Mouse (Mus musculus): ENCODE measurements at regions not wholly inside any gene's neighbourhood (a gene's known extent, or its start where the extent isn't known, plus 50 kb on each side); places are given as distances from the start of the nearest gene placed in this dataset.
"Not testable (repeated sequence)": the region's sequence is repeated elsewhere in the genome, so short reads cannot be mapped to it uniquely, and the experiment has no call there.

DNA sequence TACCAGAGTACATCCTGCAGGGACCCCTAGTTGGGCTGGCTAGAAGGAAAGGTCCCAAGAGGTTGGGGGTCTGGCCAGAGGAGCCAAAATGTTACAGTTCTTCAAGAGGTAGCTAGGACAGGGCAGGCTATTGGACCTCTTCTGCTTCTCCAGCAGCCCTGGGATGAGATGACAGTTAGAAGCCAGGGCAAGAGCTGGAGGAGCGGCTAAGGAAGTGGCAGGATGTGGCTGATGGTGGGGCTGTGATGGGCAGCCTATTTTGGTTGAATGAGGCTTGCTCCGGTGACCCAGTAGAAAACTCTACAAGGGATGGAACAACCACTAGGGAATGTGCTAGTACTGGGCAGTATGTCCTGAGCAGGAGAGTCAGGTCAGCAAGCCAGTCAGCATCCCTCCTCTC, 82.8 kb downstream of the Ddx11 start:
- DNase-seq = no peak

- DNase-seq = not testable (repeated sequence)
Observed at GRCm38 (mm10) chr17:66207653-66208497, 84.6 kb downstream of the Ddx11 start.

- DNase-seq = not testable (repeated sequence)
Observed at GRCm38 (mm10) chr17:66208803-66209515, 85.6 kb downstream of the Ddx11 start.

GRCm38 (mm10) chr17:66211561-66211960, 88.2 kb downstream of the Ddx11 start:
- DNase-seq = no peak

- DNase-seq = no peak
Observed at GRCm38 (mm10) chr17:66212616-66213015, 89.3 kb downstream of the Ddx11 start.

- no peak for DNase-seq
Observed at GRCm38 (mm10) chr17:66218321-66218720, 95.0 kb downstream of the Ddx11 start.

- DNase-seq = no peak
Observed at GRCm38 (mm10) chr17:66219669-66220435, 96.5 kb downstream of the Ddx11 start.

GRCm38 (mm10) chr17:66221256-66221655, 97.9 kb downstream of the Ddx11 start:
- DNase-seq = peak; percentile 66

DNA sequence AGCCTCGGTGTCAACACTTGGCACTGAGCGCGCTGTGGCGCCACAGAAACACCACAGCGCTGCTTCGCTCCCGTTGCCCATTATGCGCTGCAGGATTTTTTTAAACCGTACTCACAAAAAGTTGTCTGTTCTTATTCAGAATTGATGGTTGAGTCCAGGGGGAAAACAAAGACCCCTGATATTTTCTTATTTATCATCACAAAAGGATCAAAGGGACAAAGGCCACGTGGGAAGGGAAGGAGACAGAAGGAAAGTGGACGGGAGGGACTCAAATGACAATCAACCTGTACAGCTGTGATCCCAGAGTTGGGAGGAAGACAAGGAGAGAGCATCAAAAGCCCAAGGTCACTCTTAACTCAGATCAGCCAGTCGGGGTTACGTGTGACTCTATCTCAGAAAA, 100.4 kb downstream of the Ddx11 start:
- DNase-seq = no peak

DNA sequence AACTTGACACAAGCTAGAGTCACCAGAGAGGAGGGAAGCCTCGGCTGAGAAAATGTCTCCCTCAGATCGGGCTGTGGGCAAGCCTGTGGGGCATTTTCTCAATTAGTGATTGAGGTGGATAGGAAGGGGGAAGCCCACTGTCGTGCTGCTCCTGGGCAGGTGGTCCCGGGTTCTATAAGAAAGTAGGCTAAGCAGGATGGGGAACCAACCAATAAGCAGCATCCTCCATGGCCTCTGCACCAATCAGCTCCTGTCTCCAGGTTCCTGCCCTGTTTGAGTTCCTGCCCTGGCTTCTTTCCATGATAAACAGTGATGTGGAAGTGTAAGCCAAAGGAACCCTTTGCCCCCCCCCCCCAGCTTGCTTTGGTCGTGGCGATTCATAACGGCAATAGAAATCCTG, 100.9 kb downstream of the Ddx11 start:
- no peak for DNase-seq

DNA sequence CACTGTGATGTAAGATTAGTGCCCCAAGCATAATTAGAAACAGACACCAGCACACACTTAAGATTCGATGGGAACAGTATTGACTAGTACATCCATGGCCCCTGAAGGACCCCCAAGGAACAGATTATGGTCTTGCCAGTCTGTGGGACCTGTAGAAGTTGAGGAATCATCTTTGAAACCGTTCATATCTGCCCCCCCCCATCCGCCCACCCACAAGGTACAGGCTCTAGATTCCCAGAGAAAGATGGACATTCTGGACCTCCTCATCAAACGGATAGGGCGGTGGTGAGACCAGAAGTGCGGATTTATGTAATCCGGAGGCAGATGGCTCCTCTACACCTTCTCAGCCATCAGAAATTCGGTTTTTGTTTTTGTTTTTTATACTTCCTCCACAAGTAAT, 109.1 kb downstream of the Ddx11 start:
- no peak for DNase-seq

- no peak for DNase-seq
Observed at GRCm38 (mm10) chr17:66232891-66233421, 109.6 kb downstream of the Ddx11 start.

GRCm38 (mm10) chr17:66233451-66233951, 110.2 kb downstream of the Ddx11 start:
- peak; percentile 16 for DNase-seq

- no peak for DNase-seq
Observed at GRCm38 (mm10) chr17:66234432-66234831, 111.1 kb downstream of the Ddx11 start.

GRCm38 (mm10) chr17:66235096-66235805, 111.9 kb downstream of the Ddx11 start:
- peak; percentile 88 for DNase-seq

DNA sequence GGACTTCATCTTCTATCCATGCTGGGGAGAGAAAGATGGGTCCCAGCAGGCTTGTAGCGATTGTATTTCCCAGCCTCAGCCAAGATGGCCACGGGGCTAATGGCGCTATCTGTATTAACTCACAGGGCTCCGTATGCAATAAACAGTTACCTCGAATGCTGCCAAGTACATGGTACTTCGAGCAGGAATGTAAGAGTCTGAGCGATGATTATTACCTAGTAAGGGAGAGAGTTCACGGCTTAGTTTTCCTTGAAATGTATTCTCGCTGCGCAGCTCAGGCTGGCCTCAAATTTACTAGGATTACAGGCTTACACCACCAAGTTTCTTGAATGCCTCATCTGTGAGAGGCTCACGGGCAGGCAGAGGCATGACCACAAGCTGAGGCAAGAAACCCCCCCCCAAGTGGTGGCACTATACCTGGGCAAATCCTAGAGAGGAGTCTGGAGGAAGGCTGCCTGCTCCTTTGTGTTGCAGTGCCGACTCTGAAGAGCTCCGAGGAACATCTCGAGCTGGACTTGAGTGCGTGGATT, 112.6 kb downstream of the Ddx11 start:
- DNase-seq = no peak

DNA sequence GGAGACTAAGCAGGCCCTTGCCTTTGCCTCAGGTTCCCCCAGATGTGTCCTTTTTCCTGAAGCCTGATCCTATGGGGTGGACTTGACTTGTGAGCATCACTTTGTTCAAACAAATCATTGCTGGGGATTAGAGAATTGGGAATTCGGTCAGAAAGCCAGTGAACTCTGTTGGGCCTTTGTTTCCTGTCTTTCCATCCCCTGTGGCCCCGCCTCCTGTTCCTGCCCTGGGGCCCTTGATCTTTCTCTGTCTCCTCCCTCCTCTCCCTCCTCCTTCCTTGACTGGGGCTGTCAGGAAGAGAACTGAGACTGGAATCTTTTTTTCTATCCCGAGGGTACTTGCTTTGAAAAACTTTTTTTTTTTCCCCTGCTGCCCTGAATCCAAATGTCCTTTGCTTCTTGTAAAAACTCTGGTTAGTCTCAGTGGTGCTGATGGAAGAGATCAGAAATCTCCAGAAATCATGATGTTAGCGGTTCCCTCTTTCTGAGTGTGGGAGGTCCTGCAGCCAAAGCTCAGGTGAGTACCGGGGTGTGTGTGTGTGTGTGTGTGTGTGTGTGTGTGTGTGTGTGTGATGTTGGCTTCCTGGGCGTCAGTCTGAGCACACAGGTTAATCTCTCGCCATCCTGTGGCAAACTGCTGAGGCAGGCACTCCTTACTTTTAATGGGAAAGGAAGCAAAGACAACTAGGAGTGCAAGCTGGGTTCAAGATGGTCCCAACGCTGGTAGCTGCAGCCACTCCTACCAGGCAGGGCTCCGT, 118.7 kb downstream of the Ddx11 start:
- DNase-seq = peak; percentile 14

DNA sequence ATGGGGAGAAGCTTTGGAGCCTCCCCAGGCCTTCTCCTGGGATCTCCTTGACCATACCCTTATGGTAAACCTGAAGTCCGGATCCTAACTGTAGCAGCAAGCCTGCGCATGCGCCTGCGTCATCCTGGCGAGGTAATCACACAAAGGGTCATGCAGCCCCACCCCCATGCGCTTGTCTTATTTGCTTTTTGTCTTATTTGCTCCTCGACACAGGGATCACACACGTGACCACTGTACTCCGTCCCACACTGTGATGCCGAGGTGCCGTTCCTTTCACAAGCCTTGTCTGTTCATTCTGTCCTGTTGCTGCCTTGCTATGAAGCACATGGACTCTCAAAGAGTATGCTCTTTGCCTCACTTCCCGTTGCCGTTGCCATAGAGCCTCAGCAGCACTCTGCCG, 120.9 kb downstream of the Ddx11 start:
- DNase-seq = no peak

DNA sequence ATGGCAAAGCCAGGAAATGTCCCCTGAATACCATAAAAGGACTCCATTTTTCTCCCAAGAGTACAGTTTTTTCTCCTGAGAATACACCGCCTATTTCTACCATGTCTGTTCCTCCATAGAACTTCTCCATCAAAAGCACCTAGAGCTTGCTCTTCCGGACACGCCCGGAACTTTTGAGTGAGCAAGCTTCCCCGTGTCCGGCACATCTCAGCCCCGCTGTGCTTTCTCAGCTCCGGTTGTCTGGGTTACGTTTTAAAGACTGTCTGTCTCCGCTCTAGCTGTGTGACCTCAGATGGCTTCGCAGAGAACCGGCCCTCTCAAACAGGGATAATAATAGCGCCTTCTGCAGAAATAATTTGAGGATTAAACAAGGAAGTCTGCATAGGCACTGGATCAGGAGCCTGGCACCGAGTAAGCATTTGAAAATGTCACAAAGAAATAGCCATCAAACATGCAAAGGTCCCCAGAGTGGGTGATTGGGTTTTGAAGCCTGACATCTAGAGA, 122.8 kb downstream of the Ddx11 start:
- DNase-seq = no peak

- no peak for DNase-seq
Observed at GRCm38 (mm10) chr17:66251495-66251894, 128.2 kb downstream of the Ddx11 start.

DNA sequence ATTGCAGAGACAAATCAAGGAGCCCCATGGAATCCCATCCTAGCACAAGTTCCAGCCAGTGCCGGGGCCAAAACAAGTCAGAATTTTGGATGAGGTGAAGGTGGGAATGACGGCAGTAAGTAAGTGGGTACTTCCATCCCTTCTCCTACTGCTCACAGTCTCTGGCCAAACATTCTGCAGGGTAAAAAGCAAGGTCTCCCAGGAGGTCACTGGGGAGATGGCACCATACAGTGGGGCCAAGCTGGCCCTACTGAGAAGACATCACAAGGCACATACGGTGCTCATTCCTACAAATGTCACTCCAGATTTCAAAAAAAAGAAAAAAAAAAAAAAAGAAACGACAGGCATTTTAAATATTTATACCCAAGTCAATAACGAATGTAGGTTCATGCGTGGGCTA, 129.6 kb downstream of the Ddx11 start:
- DNase-seq = no peak

Data from kidney, adult 18-20 months (tissue).